In genomic region chr10:86779816-86780500, GRCm38 (mm10) we compare ENCODE assay signal across 8 mouse cellular contexts. TPM values are rescaled to one million over a fixed set of nuclear protein-coding genes. Genes with fewer than 3 reads are reported as not detected.
DNase-seq lines count a peak whose midpoint lies in the region; ATAC-seq lines count a peak whose summit lies in the region.

No protein-coding gene starts in this region.

- H3K9me3 ChIP-seq in erythroblast, embryonic 14.5 days (ENCODE audit: control insufficient read depth, low read length): no peaks in the 10 kb centered on the region
- H3K9me3 ChIP-seq in forebrain, embryonic 10.5 days: no peaks in the 10 kb centered on the region
- H3K9me3 ChIP-seq in liver, embryonic 11.5 days (ENCODE audit: control insufficient read depth, low read length): no peaks in the 10 kb centered on the region

- H3K27ac ChIP-seq in forebrain, embryonic 10.5 days: peak overlapping the region; percentile 90; the same call in 1 of the 2 replicates
- no peak overlapping the region for H3K27ac ChIP-seq in liver, embryonic 11.5 days (ENCODE audit: low read depth, low read length)

- peak overlapping the region; percentile 99 for H3K4me2 ChIP-seq in liver, embryonic 11.5 days

- peaks cover 11% of the 10 kb centered on the region for H3K27me3 ChIP-seq in erythroblast, embryonic 14.5 days (ENCODE audit: control insufficient read depth)
- H3K27me3 ChIP-seq in forebrain, embryonic 10.5 days (ENCODE audit: poor library complexity, severe bottlenecking): peaks cover 27% of the 10 kb centered on the region
- no peaks in the 10 kb centered on the region for H3K27me3 ChIP-seq in liver, embryonic 11.5 days (replicated peaks; ENCODE audit: control insufficient read depth, insufficient read depth, low read length)

- H3K4me1 ChIP-seq in erythroblast, embryonic 14.5 days (ENCODE audit: control insufficient read depth): peaks cover 27% of the 10 kb centered on the region
- peaks cover 53% of the 10 kb centered on the region for H3K4me1 ChIP-seq in forebrain, embryonic 10.5 days
- peaks cover 19% of the 10 kb centered on the region for H3K4me1 ChIP-seq in liver, embryonic 11.5 days (replicated peaks; ENCODE audit: control insufficient read depth, insufficient read depth, low read length)

- WGBS in forebrain, embryonic 10.5 days: 20% methylated on average over 12 of the region's 12 CpGs
- 15% methylated on average over 12 of the region's 12 CpGs for WGBS in liver, embryonic 11.5 days

- no peaks in the 10 kb centered on the region for H3K36me3 ChIP-seq in erythroblast, embryonic 14.5 days (ENCODE audit: control insufficient read depth)
- no peaks in the 10 kb centered on the region for H3K36me3 ChIP-seq in forebrain, embryonic 10.5 days (replicated peaks)
- H3K36me3 ChIP-seq in liver, embryonic 11.5 days (ENCODE audit: control insufficient read depth, insufficient read depth, low read length): no peaks in the 10 kb centered on the region

- peak overlapping the region; percentile 86 for H3K9ac ChIP-seq in liver, embryonic 11.5 days (ENCODE audit: low read depth, low read length)

- peak overlapping the region; percentile 74 for H3K4me3 ChIP-seq in erythroblast, embryonic 14.5 days (replicated peaks)
- H3K4me3 ChIP-seq in forebrain, embryonic 10.5 days: peak overlapping the region; percentile 79
- peak overlapping the region; percentile 78 for H3K4me3 ChIP-seq in liver, embryonic 11.5 days (ENCODE audit: low read depth, low read length)

- peak; percentile 27 for DNase-seq in 3T3-L1 (ENCODE audit: low read depth, low spot score)
- DNase-seq in forebrain, embryonic 10.5 days (ENCODE audit: extremely low spot score, low spot score): no peak
- no peak for DNase-seq in liver, embryonic 11.5 days (ENCODE audit: low spot score)
- no peak for DNase-seq in frontal cortex, adult 2 months (ENCODE audit: extremely low spot score in 1 of 2, low spot score in 1 of 2)
- no peak for DNase-seq in thymus, postnatal 36 days
- DNase-seq in left cerebral cortex, adult 8-10 months (ENCODE audit: low spot score in 2 of 2): no peak

- ATAC-seq in erythroblast, adult 5-6 weeks (replicated peaks; ENCODE audit: low FRiP score, poor library complexity, severe bottlenecking): no peak
- no peak for ATAC-seq in liver, embryonic 11.5 days (replicated peaks; ENCODE audit: low FRiP score)

RNA-seq across cellular contexts. Expression of gene Nt5dc3, which starts 1.2 kb away (rescaled TPM):
- polyA plus RNA-seq in erythroblast, embryonic 14.5 days (2012): 0.01 and 0.02 TPM in 2 replicates
- 1.3 and 1.5 TPM in 2 replicates for total RNA-seq in erythroblast, adult 5-6 weeks (2015; ENCODE audit: low replicate concordance)
- 0.17 and 0.70 TPM in 2 replicates for total RNA-seq in erythroblast, adult 5-6 weeks (2017; ENCODE audit: low replicate concordance)
- 0.62 and 1.0 TPM in 2 replicates for polyA plus RNA-seq in forebrain, embryonic 10.5 days (2016; fragmentation: Nextera tagmentation; extraction: Ambion mirVana)
- polyA plus RNA-seq in liver, embryonic 11.5 days (2014; fragmentation: Nextera tagmentation; extraction: Ambion mirVana): 1.1 and 1.3 TPM in 2 replicates
- polyA plus RNA-seq in frontal cortex, adult 2 months (2012; rRNA removed): 34.4 and 34.7 TPM in 2 replicates
- 10 to 100 TPM; 62.2 to 70.5 (median 66.3) TPM for total RNA-seq in left cerebral cortex, adult 8-10 months (2022)

RNA-seq across cellular contexts. Expression of gene Gm49358, which starts 16.2 kb away (rescaled TPM):
- polyA plus RNA-seq in erythroblast, embryonic 14.5 days (2012): not detected in 2 replicates
- not detected in 2 replicates for total RNA-seq in erythroblast, adult 5-6 weeks (2015; ENCODE audit: low replicate concordance)
- total RNA-seq in erythroblast, adult 5-6 weeks (2017; ENCODE audit: low replicate concordance): 1.2 TPM in 1 of 2 replicates, not detected in the other
- polyA plus RNA-seq in forebrain, embryonic 10.5 days (2016; fragmentation: Nextera tagmentation; extraction: Ambion mirVana): not detected in 2 replicates
- not detected in 2 replicates for polyA plus RNA-seq in liver, embryonic 11.5 days (2014; fragmentation: Nextera tagmentation; extraction: Ambion mirVana)
- polyA plus RNA-seq in frontal cortex, adult 2 months (2012; rRNA removed): not detected in 2 replicates
- 10 to 100 TPM; 13.9 to 25.5 (median 20.2) TPM for total RNA-seq in left cerebral cortex, adult 8-10 months (2022)

Comparison
In these comparisons a context has a peak if more than half of its experiments do, and no peak if none do; other contexts are left out.
1. RNA of gene Nt5dc3, which starts 1.2 kb away (polyA plus RNA-seq): 34.4 to 34.7 TPM in frontal cortex, adult 2 months; 1.1 to 1.3 TPM in liver, embryonic 11.5 days, 0.62 to 1.0 TPM in forebrain, embryonic 10.5 days and 0.01 to 0.02 TPM in erythroblast, embryonic 14.5 days; every median in the first group is over 10 times any median in the second.
2. Peak in every context shown above with its lines, with median percentiles within 50 percentile points of each other: H3K4me3 ChIP-seq.